Mouse (Mus musculus): ENCODE data around the gene Arl4d.
A peak's percentile ranks its signal among the peaks of the same experiment; 100 is the strongest.

The Arl4d gene

DNA sequence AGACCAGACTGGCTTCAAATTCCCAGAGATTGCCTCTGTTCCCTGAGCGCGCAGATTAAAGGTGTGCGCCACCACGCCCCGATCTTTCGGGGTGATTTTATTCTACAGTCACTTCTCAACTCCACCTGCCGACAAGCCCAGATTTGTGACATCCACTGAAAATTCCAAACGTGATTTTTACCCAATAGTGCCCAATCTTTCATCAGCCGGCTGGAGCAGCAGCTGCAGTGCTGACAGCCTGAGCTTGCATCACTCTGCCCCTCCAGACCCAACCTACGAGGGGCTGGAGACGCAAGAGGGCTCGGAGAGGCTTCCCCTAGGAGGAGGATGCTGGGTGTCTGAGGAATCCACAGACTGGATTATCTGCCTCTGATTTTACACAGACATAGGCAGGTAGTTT, 12.3 kb downstream of the Arl4d start:
- no peak for DNase-seq (ENCODE audit: low spot score)

GRCm38 (mm10) chr11:101678770-101679169, 13.4 kb downstream of the Arl4d start:
- no peak for DNase-seq (ENCODE audit: low spot score)

GRCm38 (mm10) chr11:101679907-101680306, 14.6 kb downstream of the Arl4d start:
- DNase-seq (ENCODE audit: low spot score): no peak

DNA sequence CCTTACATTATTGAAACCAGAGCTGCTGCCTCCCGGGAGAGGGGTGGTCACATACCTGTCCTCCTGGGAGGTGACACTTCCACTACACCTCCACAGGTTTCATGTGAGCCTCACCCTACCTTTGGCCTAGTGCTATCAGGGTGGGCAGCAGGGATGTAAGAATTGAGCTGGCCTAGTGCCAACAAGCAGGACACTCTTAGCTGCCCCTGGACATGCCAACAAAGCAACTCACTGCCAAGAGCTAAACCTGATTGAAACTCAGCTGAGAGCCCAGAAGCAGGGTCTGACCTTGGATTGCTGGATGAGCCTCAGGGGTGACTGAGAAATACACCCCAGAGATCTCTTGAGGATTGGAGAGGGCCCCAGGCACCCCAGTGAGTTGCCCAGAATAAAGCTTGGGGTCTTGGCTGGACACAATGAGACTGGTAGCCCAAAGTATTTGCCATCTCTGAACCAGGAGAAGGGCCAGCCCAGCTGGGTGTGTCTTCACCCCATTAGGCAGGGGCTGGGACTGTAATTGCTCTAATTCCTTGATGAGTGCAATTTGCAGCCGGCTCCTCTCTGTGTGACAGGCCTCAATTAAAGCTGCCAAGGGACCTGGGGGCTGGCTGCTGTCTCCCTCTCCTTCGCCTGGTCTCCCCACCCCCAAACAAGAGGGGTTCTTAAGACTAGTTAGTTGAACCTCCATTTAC, 15.4 kb downstream of the Arl4d start:
- no peak for DNase-seq (ENCODE audit: low spot score)

DNA sequence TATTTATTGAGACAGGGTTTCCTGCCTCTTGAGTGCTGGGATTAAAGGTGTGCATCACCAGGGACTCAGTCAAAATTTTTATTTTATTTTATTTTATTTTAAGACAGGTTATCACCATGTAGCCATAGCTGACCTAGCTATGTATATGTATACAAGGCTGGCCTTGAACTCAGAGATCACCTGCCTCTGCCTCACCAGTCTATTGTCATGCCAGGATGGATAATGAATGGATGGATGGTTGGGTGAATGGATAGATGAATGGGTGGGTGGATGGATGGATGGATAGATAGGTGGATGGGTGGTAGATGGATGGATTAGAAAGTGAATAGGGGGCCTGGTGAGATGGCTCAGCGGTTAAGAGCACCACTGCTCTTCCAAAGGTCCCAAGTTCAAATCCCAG, 16.6 kb downstream of the Arl4d start:
- no peak for DNase-seq (ENCODE audit: low spot score)

- no peak for DNase-seq (ENCODE audit: low spot score)
These were observed 17.1 kb downstream of the Arl4d start for GRCm38 (mm10) chr11:101682410-101682960.

GRCm38 (mm10) chr11:101687351-101688301, 22.3 kb downstream of the Arl4d start:
- DNase-seq (ENCODE audit: low spot score): peak; percentile 21

GRCm38 (mm10) chr11:101689701-101690113, 24.4 kb downstream of the Arl4d start:
- no peak for DNase-seq (ENCODE audit: low spot score)

DNA sequence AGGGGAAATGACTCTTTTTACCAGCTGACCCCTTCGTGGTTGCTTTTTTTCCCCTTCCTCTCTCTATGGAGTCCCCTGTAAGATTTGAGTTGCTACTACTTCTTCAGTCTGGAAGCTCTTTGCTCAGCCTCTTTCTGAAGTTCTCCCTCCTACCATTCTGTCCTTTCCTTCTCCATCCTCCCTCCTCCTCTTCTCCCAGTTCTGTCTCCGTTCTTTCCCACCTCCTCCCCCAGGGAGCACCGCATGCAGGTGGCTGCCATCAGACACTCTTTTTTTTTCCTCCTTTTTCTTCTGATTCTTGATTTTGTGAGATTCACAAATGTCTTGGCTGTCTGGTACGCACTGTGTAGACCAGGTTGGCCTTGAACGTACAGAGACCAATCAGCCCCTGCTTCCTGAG, 25.0 kb downstream of the Arl4d start:
- DNase-seq (ENCODE audit: low spot score): no peak

DNA sequence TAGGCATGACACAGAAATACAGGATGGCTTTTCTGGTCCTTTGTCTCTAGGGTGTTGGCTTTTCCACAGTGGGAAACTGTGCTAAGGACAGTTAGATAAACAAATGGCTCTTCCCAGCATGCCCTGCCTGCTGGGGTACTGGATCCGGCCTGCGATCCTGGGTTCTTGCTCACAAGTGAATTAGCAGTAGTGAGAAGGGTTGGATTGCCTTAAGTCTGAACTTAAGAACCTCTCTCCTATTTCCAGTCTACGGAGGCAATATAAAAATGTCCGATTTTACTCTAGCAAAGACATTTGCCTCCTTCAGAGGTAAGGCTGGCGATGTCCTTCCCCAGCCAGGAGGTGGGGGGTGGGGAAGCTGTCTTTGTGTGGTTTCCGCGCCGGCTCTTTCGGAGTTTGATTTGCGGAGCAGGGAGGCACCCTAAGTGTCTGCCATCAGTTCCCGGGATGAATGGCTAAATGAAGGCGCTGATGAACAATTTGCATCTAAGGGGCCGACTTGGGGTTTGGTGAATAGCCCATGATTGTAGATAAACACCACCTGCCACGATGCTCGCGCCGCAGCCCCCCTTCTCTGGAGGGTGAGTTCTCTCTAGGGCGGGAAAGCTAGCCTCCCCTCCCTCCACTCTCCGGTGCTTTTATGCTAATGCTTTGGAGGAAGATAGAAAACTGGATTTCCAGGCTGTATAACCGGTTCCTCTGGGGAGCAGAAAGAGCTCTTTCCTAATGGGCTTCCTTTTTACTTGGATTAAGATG, 30.7 kb downstream of the Arl4d start:
- no peak for DNase-seq (ENCODE audit: low spot score)

DNA sequence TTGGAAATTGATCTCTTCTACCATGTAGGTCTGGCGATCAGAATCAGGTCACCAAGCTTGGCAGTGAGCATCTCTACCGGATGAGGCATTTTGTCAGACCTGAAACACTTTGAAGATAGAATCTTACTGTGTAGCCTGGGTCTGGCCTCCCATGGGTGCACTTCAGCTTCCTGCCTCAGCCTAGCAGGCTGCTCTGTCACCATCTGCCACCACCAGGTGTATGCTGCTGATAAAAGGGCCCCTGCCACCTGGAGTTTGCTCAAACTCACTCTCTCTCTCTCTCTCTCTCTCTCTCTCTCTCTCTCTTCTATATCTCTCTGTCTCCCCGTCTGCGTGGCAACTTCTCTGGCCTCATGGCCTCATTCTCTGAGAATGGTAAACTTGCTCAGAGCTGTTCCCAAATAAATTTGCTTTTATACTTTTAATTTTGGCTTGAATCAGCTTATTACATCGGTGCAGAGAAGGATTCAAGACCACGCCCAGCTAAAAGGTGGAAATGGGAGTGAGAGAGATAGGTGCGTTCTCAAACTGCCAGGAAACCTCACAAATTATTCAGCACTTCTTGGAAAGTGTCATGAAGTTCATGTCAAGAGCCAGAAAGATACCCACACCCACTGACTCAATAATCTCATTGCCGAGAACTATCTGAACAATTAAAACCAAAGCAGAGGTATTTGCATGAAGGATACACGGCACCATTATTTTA, 32.0 kb downstream of the Arl4d start:
- DNase-seq (ENCODE audit: low spot score): no peak

GRCm38 (mm10) chr11:101698114-101698513, 32.8 kb downstream of the Arl4d start:
- no peak for DNase-seq (ENCODE audit: low spot score)

DNA sequence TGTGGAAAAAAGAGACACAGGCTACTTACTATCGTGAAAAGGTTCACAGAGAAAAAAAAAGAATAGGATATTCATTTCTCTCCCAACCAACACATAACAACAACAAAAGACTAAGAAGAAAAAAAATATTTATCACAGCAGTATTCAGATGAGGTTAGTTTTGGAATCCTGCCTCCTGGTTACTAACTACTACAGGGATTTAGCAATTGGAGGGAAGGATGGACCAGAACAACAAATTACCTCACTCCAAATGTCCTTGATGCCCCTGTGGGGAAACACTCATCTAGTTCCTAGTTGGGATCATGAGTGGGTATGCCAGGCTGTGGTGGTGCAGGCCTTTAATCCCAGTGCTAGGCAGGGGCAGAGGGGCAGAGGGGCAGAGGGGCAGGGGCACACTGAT, 34.2 kb downstream of the Arl4d start:
- DNase-seq (ENCODE audit: low spot score): no peak

DNA sequence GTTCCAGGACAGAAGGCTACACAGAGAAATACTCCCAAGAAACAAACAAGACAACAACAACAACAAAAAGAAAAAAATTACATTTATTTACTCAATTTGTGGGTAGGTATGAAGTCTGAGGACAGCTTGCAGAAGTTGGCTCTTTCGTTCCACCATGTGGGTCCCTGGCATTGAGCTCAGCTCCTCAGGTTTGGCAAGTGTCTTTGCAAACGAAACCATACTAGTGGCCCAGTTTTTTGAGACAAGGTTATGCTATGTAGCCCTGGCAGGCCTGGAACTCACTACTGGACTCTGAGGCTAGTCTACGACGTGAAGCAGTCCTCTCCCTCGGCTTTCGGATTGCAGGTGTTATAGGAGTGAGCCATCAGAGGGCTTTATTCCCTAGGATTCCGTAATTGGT, 34.6 kb downstream of the Arl4d start:
- no peak for DNase-seq (ENCODE audit: low spot score)

DNA sequence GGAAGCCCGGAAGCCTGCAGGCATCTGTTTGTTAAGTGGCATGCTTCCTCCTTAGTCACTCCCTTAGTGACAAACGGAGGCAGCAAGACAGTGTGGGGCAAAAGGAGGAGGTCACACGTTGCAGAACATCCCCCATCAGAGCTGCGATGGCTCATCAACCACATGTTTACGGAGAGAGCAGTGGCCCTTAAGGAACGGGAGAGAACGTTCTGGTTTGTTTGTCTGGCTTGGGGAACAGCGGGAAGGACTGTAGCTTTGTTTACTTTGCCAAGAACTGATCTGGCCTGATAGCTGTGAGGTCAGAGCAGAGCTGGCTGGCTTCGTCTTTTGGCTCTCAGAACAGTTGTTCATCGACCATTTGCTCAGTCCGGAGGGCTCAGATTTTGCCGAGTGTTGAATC, 35.1 kb downstream of the Arl4d start:
- DNase-seq (ENCODE audit: low spot score): no peak

DNA sequence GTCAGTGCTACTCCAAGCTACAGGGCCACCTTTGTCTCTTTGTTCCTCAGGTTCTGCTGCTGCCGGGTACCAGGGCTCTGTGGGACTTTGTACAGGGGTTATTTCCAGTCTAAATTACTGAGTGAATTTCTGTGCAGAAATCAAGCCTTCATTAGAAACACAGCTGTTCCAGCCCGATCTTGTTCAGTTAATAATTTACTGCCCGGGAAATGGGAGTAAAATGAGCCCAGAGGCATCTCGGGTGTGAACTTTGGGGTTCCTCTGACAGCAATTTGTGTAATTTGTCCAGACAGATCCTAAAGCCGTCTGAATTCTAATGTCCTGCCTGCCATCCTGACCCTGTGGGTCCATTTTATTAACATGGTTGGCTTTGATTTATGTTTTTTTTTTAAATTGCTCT, 38.7 kb downstream of the Arl4d start:
- DNase-seq (ENCODE audit: low spot score): no peak

DNA sequence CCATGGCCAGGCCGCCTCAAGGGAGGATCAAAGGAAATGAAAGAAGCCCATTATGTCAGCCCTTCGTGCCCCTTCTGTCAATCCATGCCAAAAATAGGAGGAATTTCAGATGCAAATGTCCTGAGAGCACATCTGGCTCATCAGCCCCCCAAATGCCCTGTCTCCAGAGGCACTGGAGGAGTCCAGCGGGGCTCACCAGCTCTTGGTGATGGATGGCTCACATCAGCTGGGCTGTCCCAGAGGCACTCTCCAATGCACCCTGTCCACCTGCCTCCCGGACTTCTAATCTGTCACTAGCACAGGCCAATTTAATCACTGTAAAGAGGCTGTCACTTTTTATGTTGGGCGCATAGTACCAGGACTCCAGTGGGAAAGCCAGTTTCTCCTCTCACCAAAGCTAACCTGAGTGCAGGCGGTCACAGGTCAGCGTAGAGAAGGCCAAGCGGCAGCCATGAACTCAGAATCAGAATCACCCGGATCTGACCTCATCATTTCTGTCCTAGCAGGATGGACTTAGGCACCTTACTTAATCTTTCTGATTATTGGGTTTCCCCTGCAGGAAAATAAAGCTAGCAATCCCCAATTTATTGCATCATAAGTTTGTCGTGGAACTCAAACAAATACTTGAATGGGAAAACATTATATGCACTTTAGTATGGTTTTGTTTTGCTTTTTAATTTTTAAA, 41.6 kb downstream of the Arl4d start:
- DNase-seq (ENCODE audit: low spot score): no peak

- no peak for DNase-seq (ENCODE audit: low spot score)
These were observed 43.1 kb downstream of the Arl4d start for GRCm38 (mm10) chr11:101708482-101708881.

DNA sequence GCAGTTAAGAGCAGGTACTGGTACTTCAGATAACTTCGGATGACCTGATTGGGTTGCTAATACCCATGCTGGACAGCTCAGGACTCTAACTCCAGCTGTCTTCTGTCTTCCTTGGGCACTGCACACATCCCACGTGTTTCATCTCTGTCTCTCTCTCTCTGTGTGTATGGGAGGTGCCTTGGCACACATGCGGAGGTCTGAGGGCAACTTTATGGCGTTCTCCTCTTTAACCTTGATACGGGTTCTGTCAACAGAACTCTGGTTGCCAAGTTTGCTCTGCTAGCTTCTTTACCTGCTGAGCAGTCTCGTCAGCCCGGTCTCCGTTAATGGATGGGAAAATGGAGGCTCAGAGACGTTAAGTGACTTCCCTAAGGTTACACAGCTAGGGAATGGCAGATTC, 47.5 kb downstream of the Arl4d start:
- no peak for DNase-seq (ENCODE audit: low spot score)

- DNase-seq (ENCODE audit: low spot score): no peak
These were observed 48.7 kb downstream of the Arl4d start for GRCm38 (mm10) chr11:101714012-101714411.

Data from urinary bladder, postnatal 10 days (tissue).